Mouse (Mus musculus) left cerebral cortex, postnatal 36 days (tissue): ENCODE data around the gene Dnaic1. TPM values are rescaled to one million over a fixed set of nuclear protein-coding genes. Genes with fewer than 3 reads are reported as not detected.

ENCODE experiments used
- DNase-seq, 2 experiments: peaks; one replicate each; pipeline ENCODE4 v3.0.0; 2021 to 2022; ENCODE audit warnings: low spot score in 2 of 2, mixed read lengths in 1 of 2
- intact Hi-C: fragments of 180-260 bp; cut with DNase I; formaldehyde crosslinking; loops from one replicate; pipeline ENCODE4 v1.15.1; 2025
- total RNA-seq, 2 experiments: library from RNA; stranded (reverse); gene quantifications; 2 replicates each; pipeline ENCODE4 v1.2.3; 2021

The Dnaic1 gene
- total RNA-seq, 2 experiments from 2014 or later: 9.4 to 10.0 TPM

DNA sequence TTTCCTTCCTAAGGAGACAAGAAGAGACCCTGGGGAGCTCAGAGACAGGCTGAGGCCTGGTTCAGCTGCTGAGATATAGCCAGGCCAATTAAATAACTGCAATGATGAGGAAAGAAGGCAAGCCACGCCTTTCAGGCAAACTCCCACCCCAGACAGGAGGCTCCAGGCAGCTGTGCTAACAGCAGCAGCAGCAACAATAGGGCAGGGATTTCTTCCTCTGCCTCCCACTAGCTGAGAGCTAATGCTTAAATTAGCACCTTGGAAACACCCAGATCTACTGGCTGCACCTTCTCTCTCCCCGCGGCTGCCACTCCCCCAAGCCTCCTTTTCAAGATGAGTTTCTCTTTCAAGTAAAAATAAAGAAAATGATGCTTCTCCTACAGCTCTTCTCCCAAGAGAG is 3.5 kb upstream of the Dnaic1 start:
- intact Hi-C loops: loop anchor here (5.0 kb wide), 2 partner anchors 44 to 141 kb away; no protein-coding TSS in a partner anchor
- no peak for DNase-seq

GRCm38 (mm10) chr4:41568239-41568638 is 1.3 kb upstream of the Dnaic1 start:
- intact Hi-C loops: loop anchor here (5.0 kb wide), 2 partner anchors 46 to 139 kb away; no protein-coding TSS in a partner anchor
- DNase-seq: peak; percentile 60 to 72

- intact Hi-C loops: loop anchor here (5.0 kb wide), 2 partner anchors 47 to 138 kb away; no protein-coding TSS in a partner anchor
- peak; percentile 52 to 56 for DNase-seq
These were observed 729 bp upstream of the Dnaic1 start for GRCm38 (mm10) chr4:41568682-41569410.

GRCm38 (mm10) chr4:41571490-41571889 is 1.9 kb downstream of the Dnaic1 start:
- intact Hi-C loops: no loop called here
- no peak for DNase-seq

DNA sequence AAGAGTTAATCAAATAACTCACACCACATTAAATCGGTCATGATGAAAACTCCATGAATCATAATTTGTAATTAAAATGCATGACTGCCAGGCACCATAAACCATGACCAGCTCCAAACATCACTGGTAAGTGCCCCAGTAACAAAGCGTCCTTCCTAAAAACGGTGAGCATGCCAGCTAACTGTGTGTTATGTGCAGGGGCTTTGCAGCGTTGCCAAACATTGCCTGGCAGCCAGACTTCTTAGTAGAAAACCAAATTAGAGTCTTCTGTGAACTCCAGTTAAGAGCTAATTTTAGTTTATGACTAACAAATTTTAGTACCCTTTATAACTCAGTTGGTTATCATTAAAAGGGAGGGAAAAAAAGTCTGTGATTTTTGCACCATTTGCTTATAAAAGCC is 3.9 kb downstream of the Dnaic1 start:
- intact Hi-C loops: no loop called here

GRCm38 (mm10) chr4:41575914-41576313 is 6.3 kb downstream of the Dnaic1 start:
- no peak for DNase-seq
- intact Hi-C loops: no loop called here

More for the DNA sequence above, 3.9 kb downstream of the Dnaic1 start:
- DNase-seq: no peak

DNA sequence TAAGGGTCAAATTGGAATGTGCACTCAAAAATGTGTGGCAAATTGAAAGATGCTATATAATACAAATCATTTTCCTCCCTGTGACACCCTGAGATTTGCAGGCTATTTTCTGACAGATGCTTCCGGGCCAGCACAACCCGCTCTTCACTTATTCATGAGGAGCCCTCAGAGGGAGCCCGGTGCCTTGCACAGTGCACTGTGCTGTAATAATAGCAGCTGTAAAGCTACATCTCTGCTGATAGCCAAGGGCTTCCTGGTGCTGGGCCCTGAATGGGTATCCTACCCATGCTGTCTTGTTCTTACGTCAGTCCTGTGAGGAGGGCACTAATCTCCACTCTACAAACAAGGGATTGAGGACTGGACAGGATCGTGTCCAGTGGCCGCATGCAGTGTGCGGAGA is 13.8 kb downstream of the Dnaic1 start:
- intact Hi-C loops: no loop called here
- DNase-seq: no peak

DNA sequence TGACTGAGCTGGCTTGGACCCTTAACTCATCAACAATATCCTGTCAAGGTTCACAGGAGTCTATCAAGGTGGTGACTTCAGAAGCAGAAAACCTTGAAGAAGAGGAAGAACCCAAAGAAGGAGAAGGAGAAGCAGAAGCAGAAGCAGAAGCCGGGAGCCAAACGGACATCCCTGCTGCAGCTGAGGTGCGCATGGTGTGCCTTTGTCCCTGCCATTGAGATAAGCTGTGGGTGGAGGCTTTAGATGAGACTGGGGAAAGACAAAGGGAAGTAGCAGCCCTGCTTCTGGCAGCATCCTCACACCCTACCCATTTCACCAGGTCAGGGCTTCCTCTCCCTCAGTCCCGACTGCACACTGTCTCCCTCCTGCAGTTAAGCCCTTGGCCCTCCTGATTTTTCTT is 33.2 kb downstream of the Dnaic1 start:
- DNase-seq: no peak
- intact Hi-C loops: no loop called here

DNA sequence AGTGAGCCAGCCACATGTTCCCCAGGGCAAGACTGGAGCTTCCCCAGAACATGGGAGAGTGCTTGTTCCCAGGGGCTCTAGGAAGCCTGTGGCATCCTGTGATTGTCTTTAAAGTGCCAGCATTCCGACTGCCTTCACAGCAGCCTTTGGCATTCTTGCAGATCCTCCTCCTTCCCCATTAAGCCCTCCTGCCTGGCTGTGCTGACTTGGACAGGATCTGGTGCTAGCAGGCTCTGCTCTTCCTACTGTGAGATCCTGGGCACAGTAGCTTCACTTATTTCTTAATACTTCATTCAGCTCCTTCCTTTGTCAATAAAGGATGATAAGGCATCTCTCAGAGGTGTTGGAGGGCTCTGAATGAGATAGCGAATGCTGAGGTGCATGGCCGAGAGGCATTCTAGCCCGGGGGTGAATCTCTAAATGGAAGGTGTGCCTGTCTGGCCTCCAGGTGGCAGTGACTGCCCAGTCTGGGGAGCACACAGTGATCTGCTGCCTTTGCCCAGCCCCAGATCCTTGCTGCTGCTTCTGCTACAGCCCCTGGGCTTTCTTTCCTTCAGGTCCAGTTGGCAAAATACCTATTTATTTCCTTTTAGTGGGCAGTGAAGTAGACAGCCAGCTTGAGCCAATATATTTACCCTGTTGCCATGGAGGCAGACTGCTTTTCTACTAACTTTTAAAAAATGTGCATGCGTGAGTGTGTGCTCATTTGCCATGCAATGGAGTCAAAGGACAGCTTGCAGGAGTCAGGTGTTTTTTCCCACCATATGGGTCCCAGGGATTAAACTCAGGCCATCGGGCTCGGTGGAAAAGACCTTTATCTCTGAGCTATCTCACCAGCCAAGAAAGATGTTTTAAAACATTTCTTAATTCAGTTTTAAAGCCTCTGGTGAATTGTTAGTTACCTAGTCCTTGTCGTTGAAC is 35.2 kb downstream of the Dnaic1 start:
- DNase-seq: no peak
- intact Hi-C loops: no loop called here

GRCm38 (mm10) chr4:41606784-41607183 is 37.2 kb downstream of the Dnaic1 start:
- intact Hi-C loops: no loop called here
- DNase-seq: no peak

- intact Hi-C loops: loop anchor here (5.0 kb wide), 2 partner anchors 88 to 97 kb away; no protein-coding TSS in a partner anchor
These were observed 40.4 kb downstream of the Dnaic1 start for GRCm38 (mm10) chr4:41609681-41610593.

GRCm38 (mm10) chr4:41610594-41610980 is 41.0 kb downstream of the Dnaic1 start:
- no peak for DNase-seq
- intact Hi-C loops: loop anchor here (5.0 kb wide), 2 partner anchors 88 to 97 kb away; no protein-coding TSS in a partner anchor

More at GRCm38 (mm10) chr4:41609681-41610593, 40.4 kb downstream of the Dnaic1 start:
- DNase-seq: no peak

DNA sequence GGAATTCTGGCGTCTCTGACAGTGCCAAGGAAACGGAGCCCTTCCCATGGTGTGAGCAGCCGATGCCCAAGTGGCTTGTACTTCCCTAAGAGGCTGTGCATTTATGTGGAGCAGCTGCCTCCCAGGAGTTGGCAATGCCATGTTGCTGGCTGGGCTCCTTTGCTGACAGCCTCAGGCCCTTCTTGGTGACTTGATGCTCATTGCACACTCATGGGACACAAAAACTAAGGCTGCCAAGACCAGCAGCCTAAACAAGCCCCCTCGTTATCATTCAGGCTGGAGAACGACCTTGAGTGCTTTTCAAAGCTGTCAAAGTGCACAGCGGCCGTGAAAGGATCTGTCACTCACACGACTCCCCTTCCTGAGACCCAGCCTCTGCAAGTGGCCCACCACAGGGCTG is 42.6 kb downstream of the Dnaic1 start:
- intact Hi-C loops: loop anchor here (5.0 kb wide), 2 partner anchors 90 to 95 kb away; no protein-coding TSS in a partner anchor
- no peak for DNase-seq

- intact Hi-C loops: loop anchor here (2.0 to 5.0 kb wide), 3 partner anchors 92 to 145 kb away; no protein-coding TSS in a partner anchor
- peak; percentile 68 to 85 for DNase-seq
These were observed 44.6 kb downstream of the Dnaic1 start for GRCm38 (mm10) chr4:41614156-41614555.

- intact Hi-C loops: loop anchor here (2.0 to 5.0 kb wide), 2 partner anchors 36 to 147 kb away; no protein-coding TSS in a partner anchor
- DNase-seq: peak; percentile 50 to 63
These were observed 46.4 kb downstream of the Dnaic1 start for GRCm38 (mm10) chr4:41615661-41616599.

DNA sequence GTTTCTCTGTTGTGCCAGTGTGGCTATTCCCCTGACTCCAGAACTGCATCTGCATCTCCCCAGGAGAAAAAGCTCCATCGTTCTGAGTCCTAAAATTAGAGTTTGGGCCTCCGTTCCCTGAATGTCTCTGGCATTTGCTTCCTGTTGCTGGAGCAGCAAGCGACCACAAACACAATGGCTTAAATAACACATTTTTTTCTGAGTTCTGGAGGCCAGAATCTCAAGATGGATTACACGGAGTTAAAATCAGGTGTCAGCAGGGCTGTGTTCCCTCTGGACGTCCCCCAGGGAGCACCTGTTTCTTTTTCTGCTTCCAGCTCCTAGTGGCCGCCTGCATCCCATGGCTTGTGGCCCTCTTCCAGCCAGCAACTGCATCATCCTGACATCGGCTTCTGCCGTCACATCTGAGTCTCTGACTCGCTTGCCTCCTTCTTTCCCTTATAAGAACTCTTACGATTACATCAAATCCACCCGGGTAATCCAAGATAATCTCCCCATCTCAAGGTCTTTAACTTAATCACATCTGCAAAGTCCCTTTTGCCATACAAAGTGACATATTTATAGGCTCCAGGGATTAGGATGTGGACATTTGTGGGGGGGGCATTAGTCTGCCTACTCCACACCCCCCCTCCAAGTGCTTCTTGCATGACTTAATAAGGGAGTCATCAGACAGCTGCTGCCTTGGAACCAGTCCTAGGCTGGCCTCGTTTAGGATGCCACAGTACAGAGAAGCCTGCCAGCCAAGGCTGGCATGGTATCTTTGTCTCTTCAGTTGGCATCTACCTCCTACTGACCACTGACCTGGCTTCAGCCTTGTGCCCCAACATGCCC is 49.6 kb downstream of the Dnaic1 start:
- DNase-seq: no peak
- intact Hi-C loops: loop anchor here (5.0 kb wide), 1 partner anchor 33 kb away; no protein-coding TSS in a partner anchor

DNA sequence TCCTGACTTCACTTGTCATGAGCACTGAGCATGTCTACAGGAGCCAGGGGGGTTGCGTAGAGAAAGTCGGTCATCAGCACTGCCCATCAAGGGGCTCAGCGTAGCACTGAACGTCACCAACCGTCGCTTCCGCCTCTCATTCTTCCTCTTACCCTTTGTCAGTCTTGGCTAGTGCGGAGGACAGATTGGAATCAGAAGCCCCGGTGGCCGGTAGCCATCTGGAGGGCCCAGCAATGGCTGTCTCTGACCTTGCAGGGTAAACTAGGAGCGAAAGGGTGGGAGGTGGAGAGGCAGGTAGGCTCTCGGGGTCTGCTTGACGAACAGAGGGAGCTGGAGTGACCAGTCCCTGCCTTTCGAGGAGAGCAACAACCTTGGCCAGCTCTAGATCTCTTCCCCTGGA is 52.5 kb downstream of the Dnaic1 start:
- intact Hi-C loops: no loop called here
- DNase-seq: no peak
